ENCODE assay signal across 10 mouse cellular contexts in the genomic region with DNA sequence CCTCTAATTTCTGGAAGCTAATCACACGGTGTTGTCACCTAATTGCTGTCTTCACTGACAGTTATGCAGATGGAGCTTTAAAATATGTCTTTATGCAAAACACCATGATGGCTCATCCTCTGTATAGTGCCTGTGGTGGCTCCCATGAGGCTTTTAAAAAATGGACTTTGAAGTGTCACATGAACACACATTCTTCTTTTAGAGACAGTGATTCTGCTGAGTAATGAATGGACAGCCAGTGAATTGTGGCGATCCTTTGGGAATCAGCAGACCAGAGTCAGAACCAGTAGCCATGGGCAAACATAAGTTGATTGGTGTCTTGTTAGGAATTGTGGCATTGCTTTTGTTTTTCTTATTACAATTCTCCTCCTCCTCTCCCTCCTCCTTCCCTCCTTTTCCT.
"Had no signal": no experiment of that assay in that cellular context is flagged by ENCODE, and none has a peak within 500 bp of the region (broad histone marks: within the 10 kb centered on the region; RNA-seq: fewer than 3 reads in every experiment).

No protein-coding gene starts in this region.

- H3K4me3 ChIP-seq: hindbrain, embryonic 15.5 days; left cerebral cortex, adult 2 months; limb, embryonic 10.5 days; liver, embryonic 15.5 days; midbrain, embryonic 12.5 days; neural tube, embryonic 13.5 days; stomach, embryonic 15.5 days had no signal

- H3K36me3 ChIP-seq: hindbrain, embryonic 15.5 days; limb, embryonic 10.5 days; liver, embryonic 15.5 days; midbrain, embryonic 12.5 days; neural tube, embryonic 13.5 days; stomach, embryonic 15.5 days had no signal

- H3K27ac ChIP-seq: hindbrain, embryonic 15.5 days; left cerebral cortex, adult 2 months; limb, embryonic 10.5 days; liver, embryonic 15.5 days; midbrain, embryonic 12.5 days; neural tube, embryonic 13.5 days; stomach, embryonic 15.5 days had no signal

- H3K27me3 ChIP-seq: hindbrain, embryonic 15.5 days; liver, embryonic 15.5 days; midbrain, embryonic 12.5 days; neural tube, embryonic 13.5 days; stomach, embryonic 15.5 days had no signal

- H3K4me1 ChIP-seq: hindbrain, embryonic 15.5 days; liver, embryonic 15.5 days; midbrain, embryonic 12.5 days had no signal

- DNase-seq: retina, postnatal 1 day; thymus, adult 2 months; thymus, postnatal 25 days had no signal
